Mouse (Mus musculus): ENCODE results near the gene Lrrc8d. TPM values are rescaled to one million over a fixed set of nuclear protein-coding genes. Genes with fewer than 3 reads are reported as not detected.

Gene Lrrc8d
- total RNA-seq, 2 experiments from 2014 or later, result 8.6 to 9.8 TPM

DNA sequence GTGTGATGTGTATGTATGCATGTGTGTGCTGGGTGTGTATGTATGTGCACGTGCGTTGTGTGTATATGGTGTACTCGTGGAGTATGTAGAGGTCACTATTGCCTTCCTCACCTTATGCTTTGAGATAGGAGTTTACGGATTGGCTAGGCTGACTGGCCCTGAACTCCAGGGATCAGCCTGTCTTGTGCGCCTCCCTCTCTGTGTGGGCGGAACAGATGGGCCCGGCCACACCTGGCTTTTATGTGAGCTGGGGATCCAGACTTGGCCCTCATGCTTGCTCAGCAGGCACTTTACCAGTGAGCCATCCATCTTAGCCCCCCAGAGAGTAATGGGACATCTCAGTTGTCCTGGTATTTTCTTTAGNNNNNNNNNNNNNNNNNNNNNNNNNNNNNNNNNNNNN is 10.7 kb downstream of the Lrrc8d start:
- DNase-seq, result no peak
- intact Hi-C loops (cut with DNase I), result no loop called here

GRCm38 (mm10) chr5:105714446-105714845 is 14.7 kb downstream of the Lrrc8d start:
- no peak for DNase-seq
- intact Hi-C loops (cut with DNase I), result no loop called here

- intact Hi-C loops (cut with DNase I), result no loop called here
Measured at GRCm38 (mm10) chr5:105715095-105715494, 15.3 kb downstream of the Lrrc8d start.

GRCm38 (mm10) chr5:105715531-105716124 is 15.9 kb downstream of the Lrrc8d start:
- DNase-seq, result no peak
- intact Hi-C loops (cut with DNase I), result no loop called here

More at GRCm38 (mm10) chr5:105715095-105715494, 15.3 kb downstream of the Lrrc8d start:
- no peak for DNase-seq

DNA sequence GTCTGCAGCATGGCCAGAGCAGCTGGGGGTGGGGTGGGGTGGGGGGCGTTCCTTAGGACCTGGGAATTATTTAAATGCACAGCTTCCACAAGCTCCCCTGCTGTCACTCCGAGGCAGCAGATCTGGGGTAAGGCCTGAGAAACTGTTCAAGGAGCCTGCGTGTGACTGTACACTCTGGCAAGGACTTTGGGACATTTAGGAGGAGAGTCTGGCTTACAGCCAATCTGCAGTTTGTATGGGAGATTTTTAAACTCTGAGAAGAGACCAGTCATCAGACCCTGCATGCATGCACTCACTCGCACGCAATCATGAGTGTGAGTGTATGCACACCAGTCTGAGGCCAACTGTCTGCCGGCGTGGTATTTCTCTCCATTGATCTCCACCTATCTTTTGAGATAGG is 17.5 kb downstream of the Lrrc8d start:
- no peak for DNase-seq

GRCm38 (mm10) chr5:105718138-105718670 is 18.4 kb downstream of the Lrrc8d start:
- DNase-seq, result no peak
- intact Hi-C loops (cut with DNase I), result no loop called here

More for the DNA sequence above, 17.5 kb downstream of the Lrrc8d start:
- intact Hi-C loops (cut with DNase I), result loop anchor here (1.0 kb wide), 1 partner anchor 8 kb away; no protein-coding TSS in a partner anchor

GRCm38 (mm10) chr5:105721267-105721666 is 21.5 kb downstream of the Lrrc8d start:
- no peak for DNase-seq
- intact Hi-C loops (cut with DNase I), result no loop called here

GRCm38 (mm10) chr5:105722807-105723206 is 23.0 kb downstream of the Lrrc8d start:
- intact Hi-C loops (cut with DNase I), result no loop called here
- no peak for DNase-seq

DNA sequence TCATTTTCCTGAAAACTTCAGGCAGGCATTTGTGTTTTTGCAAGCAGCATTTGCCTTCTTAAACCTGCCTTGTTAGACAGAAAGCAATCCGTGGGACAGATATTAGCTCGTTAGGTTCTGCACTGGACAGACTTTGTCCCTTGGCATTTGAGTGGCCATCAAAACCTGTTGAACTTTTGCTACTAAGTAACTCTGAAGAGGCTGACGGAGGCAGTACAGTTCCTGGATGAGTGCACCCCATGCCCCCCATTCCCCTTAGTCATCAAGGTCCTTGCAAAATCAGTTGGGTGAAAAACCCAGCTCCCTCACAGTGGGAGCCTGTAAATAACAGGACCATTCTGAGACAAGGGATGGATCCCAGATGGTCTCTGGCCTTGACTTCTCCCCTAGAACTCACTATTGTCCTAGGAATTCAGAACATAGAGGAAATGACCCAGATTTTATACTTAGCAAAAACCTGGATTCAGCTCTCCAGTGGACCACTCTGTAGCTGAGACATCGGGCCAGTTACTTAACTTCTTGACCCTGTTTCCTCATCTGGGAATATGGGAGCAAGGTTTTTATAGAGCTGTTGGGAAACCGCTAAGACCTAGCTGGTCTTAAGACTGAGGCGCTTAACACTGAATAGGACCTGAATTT is 30.5 kb downstream of the Lrrc8d start:
- no peak for DNase-seq
- intact Hi-C loops (cut with DNase I), result loop anchor here (5.0 kb wide), 1 partner anchor 72 kb away; no protein-coding TSS in a partner anchor

DNA sequence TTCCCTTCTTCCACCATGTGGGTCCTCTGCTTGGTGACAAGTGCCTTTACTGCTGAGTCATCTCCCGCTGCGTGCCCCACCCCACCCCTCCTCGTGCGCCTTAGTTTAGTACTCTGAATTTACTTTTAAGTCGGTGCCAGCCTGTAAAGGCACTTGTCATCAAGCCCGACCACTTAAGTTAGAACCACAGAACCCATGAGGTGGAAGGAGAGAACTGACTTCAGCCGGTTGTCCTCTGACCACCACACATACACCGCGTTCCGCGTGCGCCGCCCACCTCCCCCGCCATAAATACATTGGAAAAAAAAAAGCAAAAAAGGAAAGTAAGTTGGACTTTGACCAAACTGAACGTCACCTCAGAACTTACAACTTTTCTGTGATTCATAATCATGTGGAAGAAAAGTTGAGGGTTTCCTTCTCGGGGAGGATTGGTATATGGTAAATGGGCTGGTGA is 31.4 kb downstream of the Lrrc8d start:
- intact Hi-C loops (cut with DNase I), result loop anchor here (5.0 kb wide), 1 partner anchor 71 kb away; no protein-coding TSS in a partner anchor
- no peak for DNase-seq

GRCm38 (mm10) chr5:105731627-105732432 is 32.1 kb downstream of the Lrrc8d start:
- peak; percentile 56 to 72 for DNase-seq
- intact Hi-C loops (cut with DNase I), result loop anchor here (5.0 kb wide), 1 partner anchor 70 kb away; no protein-coding TSS in a partner anchor

DNA sequence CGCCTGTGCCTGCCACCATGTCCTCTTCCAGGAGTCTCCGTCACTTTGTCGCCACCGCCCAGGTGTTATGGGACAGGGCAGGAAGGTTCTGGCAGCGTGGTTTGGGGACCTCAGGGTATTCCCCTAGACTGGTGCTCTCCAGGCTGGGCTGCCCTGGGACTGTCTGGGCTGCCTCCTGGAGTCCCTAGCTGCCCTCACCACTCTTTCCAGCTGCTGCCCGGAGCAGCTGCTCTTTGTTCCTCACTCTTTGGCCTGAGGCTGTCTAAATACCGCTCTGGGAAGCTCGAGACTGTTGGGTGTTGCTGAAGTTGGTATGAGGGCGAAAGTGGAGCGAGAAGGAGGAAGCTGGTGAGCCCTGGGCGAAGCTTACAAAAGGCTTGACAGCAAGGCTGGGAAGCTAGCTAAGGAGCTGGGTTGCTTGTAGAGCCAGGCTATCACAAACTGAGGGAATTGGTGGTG is 32.7 kb downstream of the Lrrc8d start:
- peak; percentile 27 to 39 for DNase-seq
- intact Hi-C loops (cut with DNase I), result loop anchor here (5.0 kb wide), 1 partner anchor 70 kb away; no protein-coding TSS in a partner anchor

GRCm38 (mm10) chr5:105733226-105733625 is 33.5 kb downstream of the Lrrc8d start:
- intact Hi-C loops (cut with DNase I), result loop anchor here (5.0 kb wide), 1 partner anchor 69 kb away; no protein-coding TSS in a partner anchor
- no peak for DNase-seq

DNA sequence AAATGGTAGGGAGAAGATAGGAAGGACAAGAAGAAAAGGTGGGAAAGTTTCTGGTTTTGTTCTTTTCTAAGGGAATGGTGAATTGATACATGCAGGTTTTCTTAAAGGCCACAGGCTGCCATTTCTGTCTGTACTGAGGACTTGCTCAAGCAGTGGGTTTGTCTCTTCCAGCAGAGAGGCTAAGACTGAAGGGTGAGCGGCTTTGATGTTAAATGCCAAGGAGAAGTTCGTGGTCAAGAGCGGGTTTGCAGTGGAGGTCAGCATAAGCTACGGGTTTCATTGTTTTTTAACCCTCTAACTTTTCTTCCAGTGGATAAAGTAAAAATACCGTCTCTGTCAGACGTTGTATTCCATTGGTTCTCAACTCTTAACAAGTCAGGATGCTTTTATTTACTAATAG is 36.6 kb downstream of the Lrrc8d start:
- no peak for DNase-seq
- intact Hi-C loops (cut with DNase I), result no loop called here

- intact Hi-C loops (cut with DNase I), result no loop called here
- DNase-seq, result no peak
Measured at GRCm38 (mm10) chr5:105737145-105737544, 37.4 kb downstream of the Lrrc8d start.

- intact Hi-C loops (cut with DNase I), result no loop called here
- DNase-seq, result no peak
Measured at GRCm38 (mm10) chr5:105740437-105740836, 40.7 kb downstream of the Lrrc8d start.

GRCm38 (mm10) chr5:105742641-105743040 is 42.9 kb downstream of the Lrrc8d start:
- intact Hi-C loops (cut with DNase I), result no loop called here
- no peak for DNase-seq

DNA sequence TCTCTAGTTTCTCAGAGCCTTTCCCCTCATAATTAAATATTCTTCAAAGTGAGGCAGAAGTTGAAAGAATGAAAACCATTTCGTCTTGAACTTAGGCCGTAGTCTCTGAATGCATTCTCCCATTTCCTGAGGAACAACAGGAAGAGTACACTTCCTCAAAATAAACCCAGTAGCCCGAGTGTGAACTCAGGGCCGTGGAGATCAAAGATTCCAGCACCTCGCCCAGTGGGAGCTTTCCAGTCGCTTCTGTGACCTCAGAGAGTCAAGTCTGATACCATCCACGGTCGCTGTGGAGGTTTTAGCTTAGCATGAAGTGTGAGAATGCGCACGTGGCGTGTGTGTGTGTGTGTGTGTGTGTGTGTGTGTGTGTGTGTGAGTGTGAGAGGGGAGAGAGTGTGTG is 45.6 kb downstream of the Lrrc8d start:
- no peak for DNase-seq
- intact Hi-C loops (cut with DNase I), result no loop called here

- DNase-seq, result no peak
- intact Hi-C loops (cut with DNase I), result no loop called here
Measured at GRCm38 (mm10) chr5:105745927-105746454, 46.2 kb downstream of the Lrrc8d start.

- intact Hi-C loops (cut with DNase I), result no loop called here
- DNase-seq, result no peak
Measured at GRCm38 (mm10) chr5:105754803-105755202, 55.0 kb downstream of the Lrrc8d start.
